Mouse (Mus musculus) midbrain, postnatal 0 days (tissue): Measurements from ENCODE around the gene Prph. TPM values are rescaled to one million over a fixed set of nuclear protein-coding genes. Genes with fewer than 3 reads are reported as not detected.
A peak's percentile ranks its signal among the peaks of the same experiment; 100 is the strongest.

Experiments used
- ATAC-seq: fragments of 200-750 bp; cut with Nextera tagmentation; 2 replicates; pipeline ENCODE4 v1.8.0; 2017; ENCODE audit warnings: moderate number of reproducible peaks, mild to moderate bottlenecking, moderate TSS enrichment, moderate library complexity; ENCODE audit not compliant: low FRiP score
- DNase-seq: peaks from one replicate; pipeline ENCODE4 v3.0.0-alpha.2; 2015; ENCODE audit warnings: low spot score
- H3K27ac ChIP-seq: fragments of 300-500 bp; sonication (generic); 2 replicates; pipeline ENCODE4 v1.5.1; 2014; ENCODE audit warnings: low read depth, mild to moderate bottlenecking, low read length, mixed read lengths
- H3K27me3 ChIP-seq: fragments of 300-500 bp; sonication (generic); 2 replicates; pipeline ENCODE4 v1.6.1; 2014; ENCODE audit warnings: low read length, control low read depth, mixed read lengths; ENCODE audit not compliant: insufficient read depth
- H3K36me3 ChIP-seq: fragments of 300-500 bp; sonication (generic); 2 replicates; pipeline ENCODE4 v1.6.1; 2014; ENCODE audit warnings: low read length, control low read depth, mixed read lengths; ENCODE audit not compliant: insufficient read depth
- H3K4me1 ChIP-seq: fragments of 300-500 bp; sonication (generic); 2 replicates; pipeline ENCODE4 v1.6.1; 2014; ENCODE audit warnings: mild to moderate bottlenecking, control low read depth, antibody characterized with exemption, low read length, mixed read lengths; ENCODE audit not compliant: insufficient read depth
- H3K4me2 ChIP-seq: fragments of 300-500 bp; sonication (generic); 2 replicates; pipeline ENCODE4 v1.6.1; 2014; ENCODE audit warnings: low read depth, mild to moderate bottlenecking, low read length, mixed read lengths; ENCODE audit not compliant: poor library complexity, severe bottlenecking
- H3K4me3 ChIP-seq: fragments of 300-500 bp; sonication (generic); 2 replicates; pipeline ENCODE4 v1.5.1; 2014; ENCODE audit warnings: low read depth, mild to moderate bottlenecking, low read length, moderate library complexity
- H3K9ac ChIP-seq: fragments of 300-500 bp; sonication (generic); replicated peaks from 2 replicates; pipeline ENCODE4 v1.6.1; 2014; ENCODE audit warnings: mild to moderate bottlenecking, low read length, moderate library complexity, mixed read lengths; ENCODE audit not compliant: poor library complexity, severe bottlenecking
- H3K9me3 ChIP-seq: fragments of 300-500 bp; sonication (generic); 2 replicates; pipeline ENCODE4 v1.6.1; 2016; ENCODE audit warnings: low read length, control low read depth
- CTCF ChIP-seq: IDR thresholded peaks from 2 replicates; pipeline ENCODE4 v1.5.1; 2016; ENCODE audit warnings: antibody characterized with exemption, mild to moderate bottlenecking
- WGBS: fragments of 180-500 bp; shearing (Covaris S2); extraction: QIAGEN DNeasy Blood & Tissue Kit; methylation state at CpG from one replicate; pipeline ENCODE4 v1.1.7; 2014; 5-methylcytosine and 5-hydroxymethylcytosine counted together
- polyA plus RNA-seq: library from polyadenylated mRNA; unstranded; fragments of >200 nt; fragmentation: Nextera tagmentation; extraction: Ambion mirVana; gene quantifications from 2 replicates; pipeline ENCODE4 v1.2.1, GENCODE M21; 2015
- total RNA-seq: library from RNA; depleted of rRNA; stranded (reverse); fragments of >200 nt; gene quantifications from 2 replicates; pipeline ENCODE4 v1.2.3, GENCODE M21; 2014

The Prph gene
- total and polyA plus RNA-seq, 2 experiments from 2014 or later = 9.1 to 11.2 TPM

- H3K9ac ChIP-seq = no peak overlapping the region
- no peak for TF ChIP-seq CTCF
- under 1% methylated on average over 37 of the region's 37 CpGs for WGBS
- 0 out of 2 replicates have a peak, but pooled peaks cover 4% of the 10 kb centered on the region for H3K4me1 ChIP-seq
- H3K9me3 ChIP-seq = no peaks in the 10 kb centered on the region
- H3K4me3 ChIP-seq = peak overlapping the region; percentile 36
- DNase-seq (peak; percentile 19), ATAC-seq (no peak)
- H3K27ac ChIP-seq = no peak overlapping the region
- peak overlapping the region; percentile 64 for H3K4me2 ChIP-seq
- H3K27me3 ChIP-seq = peaks cover 56% of the 10 kb centered on the region
- H3K36me3 ChIP-seq = no peaks in the 10 kb centered on the region
These were observed 562 bp downstream of the Prph start for GRCm38 (mm10) chr15:99055511-99055961.

DNA sequence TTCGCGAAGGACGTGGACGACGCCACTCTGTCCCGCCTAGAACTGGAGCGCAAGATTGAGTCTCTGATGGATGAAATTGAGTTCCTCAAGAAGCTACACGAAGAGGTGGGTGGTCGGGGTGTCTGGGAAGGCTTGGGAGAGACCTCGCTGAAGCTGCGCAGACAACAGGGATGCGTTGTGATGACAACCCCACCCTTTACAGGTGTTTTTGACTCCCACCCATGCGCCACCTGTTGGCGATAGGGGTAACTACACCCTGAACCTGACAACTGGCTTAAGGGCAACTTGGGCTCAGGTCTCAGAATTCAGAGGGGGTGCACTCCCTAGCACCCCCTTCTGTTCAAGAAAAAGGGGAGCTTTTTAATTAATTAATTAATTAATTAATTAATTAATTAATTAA, 1.4 kb downstream of the Prph start:
- peak; percentile 72 for TF ChIP-seq CTCF
- H3K27me3 ChIP-seq = peaks cover 56% of the 10 kb centered on the region
- 0 out of 2 replicates have a peak, but pooled peaks cover 4% of the 10 kb centered on the region for H3K4me1 ChIP-seq
- no peak overlapping the region for H3K27ac ChIP-seq
- no peak overlapping the region for H3K9ac ChIP-seq
- H3K9me3 ChIP-seq = no peaks in the 10 kb centered on the region
- no peaks in the 10 kb centered on the region for H3K36me3 ChIP-seq
- H3K4me2 ChIP-seq = no peak overlapping the region
- ATAC-seq (no peak), DNase-seq (no peak)
- H3K4me3 ChIP-seq = peak overlapping the region; percentile 14; the same call in 1 of the 2 replicates
- 7% methylated on average over 14 of the region's 14 CpGs for WGBS

- H3K9ac ChIP-seq = no peak overlapping the region
- H3K9me3 ChIP-seq = no peaks in the 10 kb centered on the region
- no peak overlapping the region for H3K4me3 ChIP-seq
- no peaks in the 10 kb centered on the region for H3K36me3 ChIP-seq
- no peak overlapping the region for H3K27ac ChIP-seq
- no peak for DNase-seq
- ATAC-seq = no peak
- no peaks in the 10 kb centered on the region for H3K4me1 ChIP-seq
- TF ChIP-seq CTCF = no peak
- no peak overlapping the region for H3K4me2 ChIP-seq
- no peaks in the 10 kb centered on the region for H3K27me3 ChIP-seq
- 81% methylated on average over 12 of the region's 12 CpGs for WGBS
These were observed 10.7 kb downstream of the Prph start for GRCm38 (mm10) chr15:99065557-99066165.

GRCm38 (mm10) chr15:99071988-99072387, 17.0 kb downstream of the Prph start:
- DNase-seq = no peak
- ATAC-seq = no peak
- 81% methylated on average over 1 of the region's 1 CpGs for WGBS
- TF ChIP-seq CTCF = peak; percentile 29; the same call in 1 of the 2 replicates
- no peak overlapping the region for H3K27ac ChIP-seq
- no peak overlapping the region for H3K4me2 ChIP-seq
- H3K4me1 ChIP-seq = no peaks in the 10 kb centered on the region
- no peak overlapping the region for H3K9ac ChIP-seq
- H3K27me3 ChIP-seq = no peaks in the 10 kb centered on the region
- no peak overlapping the region for H3K4me3 ChIP-seq
- no peaks in the 10 kb centered on the region for H3K9me3 ChIP-seq
- H3K36me3 ChIP-seq = no peaks in the 10 kb centered on the region

DNA sequence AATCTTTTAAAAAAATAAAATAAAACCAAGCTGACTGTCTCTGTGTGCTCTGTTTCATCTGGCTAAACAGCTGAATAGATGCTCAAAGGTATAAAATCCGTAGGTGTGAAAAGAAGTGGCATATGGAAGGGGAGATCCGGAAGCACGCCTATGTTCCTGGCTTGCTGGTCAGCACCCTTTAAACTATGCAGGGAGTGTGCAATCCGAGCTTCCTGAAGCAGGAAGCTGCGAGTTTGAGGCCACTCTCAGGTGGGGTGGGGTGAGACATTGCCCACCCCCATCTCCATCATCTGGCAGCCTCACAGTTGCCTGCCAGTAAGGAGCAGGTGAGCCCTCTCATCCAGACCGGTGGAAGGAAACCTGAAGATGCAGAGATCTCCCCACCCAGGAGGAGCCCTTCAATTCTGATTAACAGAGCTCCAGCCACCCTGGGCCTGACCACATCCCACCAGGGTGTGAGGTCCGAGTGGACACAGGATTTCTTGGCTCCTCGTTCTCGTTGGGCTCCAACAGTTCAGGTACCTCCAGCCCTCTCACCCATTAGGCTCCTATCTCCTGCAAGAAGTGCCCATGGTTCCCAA, 19.1 kb downstream of the Prph start, which contains the start of gene Troap:
Troap (plus strand) TSS at position 557 of the 581 bp plus-strand sequence.
- Histone ChIP-seq H3K27ac (peak within 1 kb of the TSS; percentile 97), H3K4me1 (no peaks in the 10 kb centered on the region), H3K4me2 (peak within 1 kb of the TSS; percentile 90), H3K9ac (peak within 1 kb of the TSS; percentile 77), H3K9me3 (no peaks in the 10 kb centered on the region), H3K36me3 (no peaks in the 10 kb centered on the region), H3K4me3 (peak within 1 kb of the TSS; percentile 42), H3K27me3 (no peaks in the 10 kb centered on the region)
- TF ChIP-seq CTCF = peak; percentile 17; the same call in 1 of the 2 replicates
- WGBS = 24% methylated on average over 9 of the region's 9 CpGs
- no peak for DNase-seq
- peak; percentile 55; the same call in 1 of the 2 replicates for ATAC-seq
